Comparison of ENCODE assay signal across 9 mouse cellular contexts in the genomic region with DNA sequence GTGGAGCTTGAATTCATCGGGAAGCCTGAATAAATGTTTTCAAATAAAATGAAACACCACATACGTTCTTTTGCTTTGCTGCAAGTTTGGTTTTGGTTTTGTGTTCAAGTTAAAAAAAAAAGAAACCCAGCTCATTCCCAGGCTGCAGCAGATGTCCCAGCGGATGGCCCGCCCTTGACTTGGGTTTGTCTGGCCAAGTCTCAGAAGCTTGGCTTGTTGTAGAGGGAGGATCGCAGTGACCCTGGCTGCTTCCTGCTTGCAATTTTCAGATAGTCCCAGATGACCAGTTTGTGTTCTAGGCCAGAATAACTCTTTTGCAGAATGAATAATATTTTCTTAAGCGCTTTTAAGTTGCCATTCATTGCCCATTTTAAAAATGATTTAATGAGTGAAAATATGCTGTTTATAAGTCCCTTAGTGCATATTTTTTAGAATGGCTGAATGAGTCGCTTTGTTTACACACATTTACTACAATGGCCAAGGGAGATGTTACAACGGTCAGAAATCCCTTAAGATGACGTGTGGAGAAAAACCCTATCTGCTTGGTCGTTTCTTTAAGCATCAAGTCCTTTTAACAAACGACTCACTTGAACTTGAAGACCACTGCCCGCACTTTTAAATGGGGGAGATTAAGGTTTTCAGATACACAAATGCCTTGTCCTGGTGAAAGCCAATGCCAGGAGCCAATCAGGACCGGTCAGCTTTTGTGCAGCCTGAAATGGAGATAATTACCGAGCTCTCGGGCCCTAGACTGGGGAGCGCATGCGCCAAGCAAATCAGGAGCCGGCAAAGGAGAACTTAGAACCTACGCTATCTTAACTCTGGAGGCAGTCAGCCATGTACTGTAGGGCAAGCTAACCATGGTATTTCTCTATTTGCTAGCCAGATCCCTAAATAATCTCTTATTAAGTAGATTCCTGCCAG.
A peak's percentile ranks its signal among the peaks of the same experiment; 100 is the strongest.
DNase-seq lines count a peak whose midpoint lies in the region; ATAC-seq and TF ChIP-seq lines count a peak whose summit lies in the region.
"Had no signal": no experiment of that assay in that cellular context is flagged by ENCODE, and none has a peak within 500 bp of the region (broad histone marks: within the 10 kb centered on the region; RNA-seq: fewer than 3 reads in every experiment).

No protein-coding gene starts in this region.

- H3K27ac ChIP-seq in midbrain, embryonic 14.5 days (replicated peaks; ENCODE audit: low read depth, low read length) = no peak overlapping the region
- no peak overlapping the region for H3K27ac ChIP-seq in midbrain, embryonic 11.5 days (ENCODE audit: low read depth, low read length)
- peak overlapping the region; percentile 45; the same call in 1 of the 2 replicates for H3K27ac ChIP-seq in kidney, embryonic 15.5 days
- no peak overlapping the region for H3K27ac ChIP-seq in layer of hippocampus, adult 2 months
- H3K27ac ChIP-seq: neural tube, embryonic 12.5 days had no signal

- H3K9me3 ChIP-seq in midbrain, embryonic 14.5 days (ENCODE audit: control insufficient read depth, low read length) = no peaks in the 10 kb centered on the region
- no peaks in the 10 kb centered on the region for H3K9me3 ChIP-seq in midbrain, embryonic 11.5 days (ENCODE audit: control insufficient read depth, low read length)
- no peaks in the 10 kb centered on the region for H3K9me3 ChIP-seq in kidney, embryonic 15.5 days (replicated peaks)
- H3K9me3 ChIP-seq: neural tube, embryonic 12.5 days had no signal

- peak overlapping the region; percentile 21; the same call in 1 of the 2 replicates for H3K4me2 ChIP-seq in midbrain, embryonic 14.5 days (ENCODE audit: low read length)
- no peak overlapping the region for H3K4me2 ChIP-seq in midbrain, embryonic 11.5 days
- H3K4me2 ChIP-seq in kidney, embryonic 15.5 days = peak overlapping the region; percentile 16; the same call in 1 of the 2 replicates
- H3K4me2 ChIP-seq: neural tube, embryonic 12.5 days had no signal

- no peaks in the 10 kb centered on the region for H3K27me3 ChIP-seq in midbrain, embryonic 14.5 days (ENCODE audit: control insufficient read depth, insufficient read depth, low read length)
- no peaks in the 10 kb centered on the region for H3K27me3 ChIP-seq in midbrain, embryonic 11.5 days (ENCODE audit: control insufficient read depth, insufficient read depth, low read length)
- no peaks in the 10 kb centered on the region for H3K27me3 ChIP-seq in kidney, embryonic 15.5 days
- H3K27me3 ChIP-seq: neural tube, embryonic 12.5 days had no signal

- no peak overlapping the region for H3K9ac ChIP-seq in midbrain, embryonic 14.5 days (replicated peaks; ENCODE audit: low read length)
- no peak overlapping the region for H3K9ac ChIP-seq in midbrain, embryonic 11.5 days (ENCODE audit: low read length)
- no peak overlapping the region for H3K9ac ChIP-seq in kidney, embryonic 15.5 days
- H3K9ac ChIP-seq: neural tube, embryonic 12.5 days had no signal

- TF ChIP-seq CTCF in layer of hippocampus, adult 2 months (conservative IDR thresholded peaks at IDR 0.05) = no peak

- no peaks in the 10 kb centered on the region for H3K4me1 ChIP-seq in midbrain, embryonic 14.5 days (ENCODE audit: control insufficient read depth, insufficient read depth, low read length)
- H3K4me1 ChIP-seq in midbrain, embryonic 11.5 days (ENCODE audit: control insufficient read depth, insufficient read depth, low read length) = peaks cover 6% of the 10 kb centered on the region
- peaks cover 11% of the 10 kb centered on the region for H3K4me1 ChIP-seq in kidney, embryonic 15.5 days
- H3K4me1 ChIP-seq: neural tube, embryonic 12.5 days had no signal

- no peak overlapping the region for H3K4me3 ChIP-seq in midbrain, embryonic 14.5 days (replicated peaks; ENCODE audit: low read depth, low read length)
- H3K4me3 ChIP-seq in midbrain, embryonic 11.5 days (ENCODE audit: low read depth, low read length) = no peak overlapping the region
- H3K4me3 ChIP-seq in kidney, embryonic 15.5 days (replicated peaks) = no peak overlapping the region
- H3K4me3 ChIP-seq in layer of hippocampus, adult 2 months = no peak overlapping the region
- H3K4me3 ChIP-seq: neural tube, embryonic 12.5 days had no signal

- no peaks in the 10 kb centered on the region for H3K36me3 ChIP-seq in midbrain, embryonic 14.5 days (ENCODE audit: control insufficient read depth, insufficient read depth, low read length)
- no peaks in the 10 kb centered on the region for H3K36me3 ChIP-seq in midbrain, embryonic 11.5 days (ENCODE audit: control insufficient read depth, insufficient read depth, low read length)
- H3K36me3 ChIP-seq in kidney, embryonic 15.5 days = no peaks in the 10 kb centered on the region
- H3K36me3 ChIP-seq: neural tube, embryonic 12.5 days had no signal

- DNase-seq in midbrain, embryonic 14.5 days = peak; percentile 19
- no peak for DNase-seq in midbrain, embryonic 11.5 days (ENCODE audit: low spot score, missing footprints)
- DNase-seq in gastrocnemius, adult 18-20 months (ENCODE audit: low spot score) = peak; percentile 73
- DNase-seq in ovary, postnatal 14 days (ENCODE audit: low spot score) = peak; percentile 36
- no peak for DNase-seq in layer of hippocampus, adult 2 months (ENCODE audit: low spot score in 2 of 2)
- DNase-seq in embryo, embryonic 10.5 days (ENCODE audit: low spot score) = no peak

- ATAC-seq in midbrain, embryonic 14.5 days (ENCODE audit: low FRiP score, low TSS enrichment) = no peak
- ATAC-seq in midbrain, embryonic 11.5 days (ENCODE audit: low FRiP score) = no peak
- no peak for ATAC-seq in kidney, embryonic 15.5 days (replicated peaks; ENCODE audit: low FRiP score)
- ATAC-seq in erythroid progenitor cell, adult 5-6 weeks (replicated peaks; ENCODE audit: low FRiP score, poor library complexity, severe bottlenecking) = no peak

- WGBS in midbrain, embryonic 14.5 days = 65% methylated on average over 19 of the region's 19 CpGs
- WGBS in midbrain, embryonic 11.5 days = 68% methylated on average over 19 of the region's 19 CpGs
- WGBS in kidney, embryonic 15.5 days = 62% methylated on average over 19 of the region's 19 CpGs

Comparison
In these comparisons a context has a peak if more than half of its experiments do, and no peak if none do; other contexts are left out.
1. DNase-seq: peak in midbrain, embryonic 14.5 days (single experiment), gastrocnemius, adult 18-20 months (single experiment) and ovary, postnatal 14 days (single experiment); none in midbrain, embryonic 11.5 days (single experiment), layer of hippocampus, adult 2 months (0 of 2) and embryo, embryonic 10.5 days (single experiment).